Mouse (Mus musculus) cerebral cortex, adult 2 months (tissue): ENCODE data around the gene Tsga10ip.

Source experiments
- WGBS: fragments of 180-500 bp; shearing (Covaris S2); methylation state at CpG from one replicate; pipeline ENCODE4 v1.1.7; 2018; 5-methylcytosine and 5-hydroxymethylcytosine counted together

Tsga10ip gene

GRCm38 (mm10) chr19:5345297-5346131 lies 56.8 kb downstream of the Tsga10ip start:
- WGBS = 75% methylated on average over 6 of the region's 6 CpGs

GRCm38 (mm10) chr19:5341360-5341759 lies 61.0 kb downstream of the Tsga10ip start:
- WGBS = 94% methylated on average over 7 of the region's 7 CpGs
